Mouse (Mus musculus): ENCODE results near the gene Pik3c2g.

DNA sequence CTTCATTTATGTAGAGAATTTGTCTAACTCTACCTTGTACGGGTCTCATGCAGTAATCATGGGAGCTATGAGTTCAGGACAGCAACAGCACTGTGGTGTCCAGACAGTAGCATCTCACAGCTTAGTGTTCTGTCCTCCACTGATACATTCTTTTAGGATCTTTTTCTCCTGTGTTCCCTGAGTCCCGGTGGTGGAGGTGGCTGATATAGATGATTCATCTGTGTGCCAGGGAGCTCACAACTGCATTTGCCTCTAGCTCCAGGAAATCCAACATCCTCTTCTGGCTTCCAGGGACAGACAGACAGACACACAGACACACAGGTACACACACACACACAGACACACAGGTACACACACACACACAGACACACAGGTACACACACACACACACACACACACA lies 163.6 kb downstream of the Pik3c2g start:
- TF ChIP-seq POLR2A (IDR thresholded peaks at IDR 0.05; ENCODE audit: insufficient read depth, low read length) (no peak), CTCF (IDR thresholded peaks at IDR 0.05; ENCODE audit: low read depth, low read length) (no peak)
